Mouse (Mus musculus) kidney, postnatal 14 days (tissue): ENCODE results near the gene Vmn1r125.
"Not testable (repeated sequence)": the region's sequence is repeated elsewhere in the genome, so short reads cannot be mapped to it uniquely, and the experiment has no call there.

ENCODE experiments used
- DNase-seq: peaks from one replicate; pipeline ENCODE4 v3.0.0; 2022; ENCODE audit warnings: mixed read lengths

The Vmn1r125 gene

DNA sequence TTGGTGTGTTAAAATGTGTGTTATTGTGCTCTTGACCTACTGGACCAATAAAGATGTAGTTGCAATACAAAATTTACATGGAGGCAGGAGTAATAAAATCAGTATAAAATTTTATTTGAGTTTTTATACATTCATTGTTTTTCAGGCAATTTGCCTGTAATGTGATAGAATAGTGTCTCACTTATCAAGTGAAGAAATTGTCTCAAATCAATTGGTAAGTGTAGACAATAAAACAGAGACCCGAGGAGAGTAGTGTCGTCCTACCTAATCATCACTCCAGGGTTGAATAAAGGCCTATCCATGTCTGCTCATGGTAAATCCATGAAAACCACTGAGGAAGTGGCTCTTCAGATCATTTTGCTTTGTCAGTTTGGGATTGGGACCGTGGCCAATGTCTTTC, at the start of gene Vmn1r125:
TSS of gene Vmn1r125 (plus strand) at position 301 of the 400 bp plus-strand sequence.
- DNase-seq = not testable (repeated sequence)

DNA sequence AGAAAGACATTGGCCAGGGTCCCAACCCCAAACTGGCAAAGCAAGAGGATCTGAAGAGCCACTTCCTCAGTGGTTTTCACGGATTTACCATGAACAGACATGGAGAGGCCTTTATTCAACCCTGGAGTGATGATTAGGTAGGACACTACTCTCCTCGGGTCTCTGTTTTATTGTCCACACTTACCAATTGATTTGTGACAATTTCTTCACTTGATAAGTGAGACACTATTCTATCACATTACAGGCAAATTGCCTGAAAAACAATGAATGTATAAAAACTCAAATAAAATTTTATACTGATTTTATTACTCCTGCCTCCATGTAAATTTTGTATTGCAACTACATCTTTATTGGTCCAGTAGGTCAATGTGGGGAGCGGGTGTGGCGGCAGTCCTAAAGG, 11.5 kb upstream of the Vmn1r125 start, which contains the start of gene Vmn1r124:
TSS of gene Vmn1r124 (minus strand) at position 101 of the 400 bp plus-strand sequence.
- not testable (repeated sequence) for DNase-seq

DNA sequence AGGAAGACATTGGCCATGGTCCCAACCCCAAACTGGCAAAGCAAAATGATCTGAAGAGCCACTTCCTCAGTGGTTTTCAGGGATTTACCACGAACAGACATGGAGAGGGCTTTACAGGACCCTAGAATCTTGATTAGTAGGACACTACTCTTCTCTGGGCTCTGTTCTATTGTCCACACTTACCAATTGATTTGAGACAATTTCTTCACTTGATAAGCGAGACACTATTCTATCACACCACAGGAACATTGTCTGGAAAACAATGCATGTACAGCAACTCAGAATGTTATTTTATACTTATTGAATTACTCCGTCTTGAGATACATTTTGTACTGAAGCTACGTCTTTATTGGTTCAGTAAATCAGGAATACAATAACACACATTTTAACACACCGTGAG, 29.4 kb downstream of the Vmn1r125 start, which contains the start of gene Vmn1r126:
TSS of gene Vmn1r126 (minus strand) at position 101 of the 400 bp plus-strand sequence.
- not testable (repeated sequence) for DNase-seq

DNA sequence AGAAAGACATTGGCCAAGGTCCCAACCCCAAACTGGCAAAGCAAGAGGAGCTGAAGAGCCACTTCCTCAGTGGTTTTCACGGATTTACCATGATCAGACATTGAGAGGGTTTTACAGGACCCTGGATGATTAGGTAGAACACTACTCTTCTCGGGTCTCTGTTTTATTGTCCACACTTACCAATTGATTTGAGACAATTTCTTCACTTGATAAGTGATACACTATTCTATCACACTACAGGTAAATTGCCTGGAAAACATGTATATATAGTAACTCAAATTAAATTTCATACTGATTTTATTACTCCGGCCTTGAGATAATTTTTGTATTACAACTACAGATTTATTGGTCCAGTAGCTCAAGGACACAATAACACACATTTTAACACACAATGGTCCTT, 47.8 kb downstream of the Vmn1r125 start, which contains the start of gene Vmn1r127:
TSS of gene Vmn1r127 (minus strand) at position 101 of the 400 bp plus-strand sequence.
- DNase-seq = not testable (repeated sequence)
